Mouse (Mus musculus) midbrain, embryonic 11.5 days (tissue): Measurements from ENCODE around the gene Tmed3. TPM values are rescaled to one million over a fixed set of nuclear protein-coding genes. Genes with fewer than 3 reads are reported as not detected.

ENCODE experiments used
- ATAC-seq: fragments of 200-750 bp; cut with Nextera tagmentation; 2 replicates; pipeline ENCODE4 v1.8.0; 2017; ENCODE audit warnings: moderate TSS enrichment, moderate library complexity; ENCODE audit not compliant: low FRiP score
- DNase-seq: peaks from one replicate; pipeline ENCODE4 v3.0.0; 2015; ENCODE audit warnings: low spot score; ENCODE audit errors: missing footprints
- H3K27ac ChIP-seq: fragments of 300-500 bp; sonication (generic); 2 replicates; pipeline ENCODE4 v1.5.1; 2014; ENCODE audit warnings: low read depth, low read length
- H3K27me3 ChIP-seq: fragments of 300-500 bp; sonication (generic); 2 replicates; pipeline ENCODE4 v1.6.1; 2014; ENCODE audit warnings: mild to moderate bottlenecking, low read length, moderate library complexity, mixed read lengths; ENCODE audit not compliant: control insufficient read depth, insufficient read depth
- H3K36me3 ChIP-seq: fragments of 300-500 bp; sonication (generic); 2 replicates; pipeline ENCODE4 v1.6.1; 2014; ENCODE audit warnings: mild to moderate bottlenecking, low read length, moderate library complexity, mixed read lengths; ENCODE audit not compliant: control insufficient read depth, insufficient read depth
- H3K4me1 ChIP-seq: fragments of 300-500 bp; sonication (generic); 2 replicates; pipeline ENCODE4 v1.6.1; 2014; ENCODE audit warnings: low read length; ENCODE audit not compliant: control insufficient read depth, insufficient read depth
- H3K4me2 ChIP-seq: fragments of 300-500 bp; sonication (generic); 2 replicates; pipeline ENCODE4 v1.6.1; 2014; ENCODE audit warnings: mild to moderate bottlenecking, moderate library complexity
- H3K4me3 ChIP-seq: fragments of 300-500 bp; sonication (generic); 2 replicates; pipeline ENCODE4 v1.5.1; 2014; ENCODE audit warnings: low read depth, low read length
- H3K9ac ChIP-seq: fragments of 300-500 bp; sonication (generic); 2 replicates; pipeline ENCODE4 v1.6.1; 2014; ENCODE audit warnings: low read length
- H3K9me3 ChIP-seq: fragments of 300-500 bp; sonication (generic); 2 replicates; pipeline ENCODE4 v1.6.1; 2016; ENCODE audit warnings: low read length; ENCODE audit not compliant: control insufficient read depth
- WGBS: fragments of 180-500 bp; shearing (Covaris S2); extraction: QIAGEN DNeasy Blood & Tissue Kit; methylation state at CpG from one replicate; pipeline ENCODE4 v1.1.7; 2014; 5-methylcytosine and 5-hydroxymethylcytosine counted together
- polyA plus RNA-seq: library from polyadenylated mRNA; unstranded; fragments of >200 nt; fragmentation: Nextera tagmentation; extraction: Ambion mirVana; gene quantifications from 2 replicates; pipeline ENCODE4 v1.2.1, GENCODE M21; 2014

The Tmed3 gene
- polyA plus RNA-seq, 1 experiment from 2014 or later: 44.3 TPM

- Histone ChIP-seq H3K9me3 (no peaks in the 10 kb centered on the region), H3K27me3 (no peaks in the 10 kb centered on the region), H3K4me1 (no peaks in the 10 kb centered on the region), H3K9ac (no peak overlapping the region), H3K36me3 (no peaks in the 10 kb centered on the region), H3K4me3 (no peak overlapping the region), H3K4me2 (no peak overlapping the region), H3K27ac (no peak overlapping the region)
- ATAC-seq: no peak
- no peak for DNase-seq
- 95% methylated on average over 1 of the region's 1 CpGs for WGBS
Observed at GRCm38 (mm10) chr9:89695143-89695542, 9.7 kb downstream of the Tmed3 start.

DNA sequence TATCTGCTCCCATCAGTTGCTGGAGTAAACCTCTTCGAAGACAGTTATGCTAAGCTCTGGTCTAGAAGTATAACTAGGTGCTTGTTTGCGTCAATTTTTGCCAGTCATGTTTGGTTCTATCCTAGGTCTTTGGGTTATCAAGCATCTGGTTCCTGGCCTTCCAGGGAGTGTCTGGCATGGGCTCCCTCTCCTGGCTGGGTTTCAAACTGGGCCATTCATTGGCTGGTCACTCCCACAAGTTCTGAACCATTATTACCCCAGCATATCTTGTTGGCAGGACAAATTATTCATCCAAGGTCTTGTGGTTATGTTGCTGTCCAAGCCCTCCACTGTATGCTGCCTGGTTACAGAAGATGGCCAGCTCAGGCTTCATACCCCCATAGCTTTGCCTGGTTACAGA lies 11.2 kb downstream of the Tmed3 start:
- no peaks in the 10 kb centered on the region for H3K36me3 ChIP-seq
- H3K9me3 ChIP-seq: no peaks in the 10 kb centered on the region
- ATAC-seq: no peak

GRCm38 (mm10) chr9:89689179-89689578 lies 15.7 kb downstream of the Tmed3 start:
- H3K36me3 ChIP-seq: no peaks in the 10 kb centered on the region
- 59% methylated on average over 1 of the region's 1 CpGs for WGBS

More for the DNA sequence above, 11.2 kb downstream of the Tmed3 start:
- H3K27me3 ChIP-seq: no peaks in the 10 kb centered on the region
- no peaks in the 10 kb centered on the region for H3K4me1 ChIP-seq
- H3K9ac ChIP-seq: no peak overlapping the region
- H3K4me2 ChIP-seq: no peak overlapping the region
- no peak overlapping the region for H3K4me3 ChIP-seq
- no peak overlapping the region for H3K27ac ChIP-seq
- no peak for DNase-seq
- 100% methylated on average over 2 of the region's 2 CpGs for WGBS

DNA sequence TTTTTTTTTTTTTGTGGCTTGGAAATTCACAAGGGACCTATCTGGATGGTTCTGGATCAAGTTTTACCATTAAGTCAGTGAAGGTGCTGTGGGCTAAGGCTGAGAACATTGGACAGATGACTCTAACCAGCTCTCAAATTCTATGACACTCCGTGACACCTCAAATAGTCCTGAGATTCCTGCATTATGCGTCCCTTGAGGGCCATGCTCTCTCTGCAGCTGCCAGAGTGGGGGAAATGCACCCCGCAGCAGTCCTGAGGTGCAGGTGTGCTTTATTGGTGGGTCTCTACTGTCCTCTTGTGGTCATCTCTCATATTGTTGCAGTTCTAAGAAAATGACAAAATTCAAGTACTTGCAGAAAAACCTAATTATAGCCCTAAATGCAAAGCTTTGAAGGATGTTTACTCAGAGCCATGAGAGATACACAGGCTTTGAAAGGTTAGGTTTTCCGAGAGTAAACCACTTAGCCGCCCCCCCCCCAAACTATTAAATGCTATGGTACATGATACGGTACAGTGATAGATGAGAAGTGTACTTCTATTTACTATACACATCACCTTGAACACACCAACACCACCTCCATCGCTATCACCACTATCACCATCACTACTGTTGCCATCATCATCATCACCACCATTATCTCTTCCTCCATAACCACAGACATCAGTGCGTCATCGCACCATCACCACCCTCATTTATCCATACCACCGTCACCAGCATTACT lies 17.2 kb downstream of the Tmed3 start:
- no peaks in the 10 kb centered on the region for H3K4me1 ChIP-seq
- ATAC-seq (peak; percentile 77), DNase-seq (no peak)
- H3K9me3 ChIP-seq: no peaks in the 10 kb centered on the region
- no peak overlapping the region for H3K9ac ChIP-seq
- H3K27ac ChIP-seq: no peak overlapping the region
- H3K4me2 ChIP-seq: no peak overlapping the region
- WGBS: 62% methylated on average over 10 of the region's 10 CpGs
- no peaks in the 10 kb centered on the region for H3K36me3 ChIP-seq
- H3K4me3 ChIP-seq: no peak overlapping the region
- no peaks in the 10 kb centered on the region for H3K27me3 ChIP-seq

More at GRCm38 (mm10) chr9:89689179-89689578, 15.7 kb downstream of the Tmed3 start:
- H3K27ac ChIP-seq: no peak overlapping the region
- H3K9me3 ChIP-seq: no peaks in the 10 kb centered on the region
- H3K9ac ChIP-seq: no peak overlapping the region
- DNase-seq: no peak
- no peak overlapping the region for H3K4me2 ChIP-seq
- no peaks in the 10 kb centered on the region for H3K4me1 ChIP-seq
- no peak for ATAC-seq
- no peaks in the 10 kb centered on the region for H3K27me3 ChIP-seq
- H3K4me3 ChIP-seq: no peak overlapping the region

GRCm38 (mm10) chr9:89686262-89686661 lies 18.6 kb downstream of the Tmed3 start:
- Histone ChIP-seq H3K4me1 (no peaks in the 10 kb centered on the region), H3K4me3 (no peak overlapping the region), H3K36me3 (no peaks in the 10 kb centered on the region), H3K4me2 (no peak overlapping the region), H3K9ac (no peak overlapping the region), H3K27ac (no peak overlapping the region), H3K9me3 (no peaks in the 10 kb centered on the region), H3K27me3 (no peaks in the 10 kb centered on the region)
- ATAC-seq: no peak
- DNase-seq: no peak
- 73% methylated on average over 2 of the region's 2 CpGs for WGBS

DNA sequence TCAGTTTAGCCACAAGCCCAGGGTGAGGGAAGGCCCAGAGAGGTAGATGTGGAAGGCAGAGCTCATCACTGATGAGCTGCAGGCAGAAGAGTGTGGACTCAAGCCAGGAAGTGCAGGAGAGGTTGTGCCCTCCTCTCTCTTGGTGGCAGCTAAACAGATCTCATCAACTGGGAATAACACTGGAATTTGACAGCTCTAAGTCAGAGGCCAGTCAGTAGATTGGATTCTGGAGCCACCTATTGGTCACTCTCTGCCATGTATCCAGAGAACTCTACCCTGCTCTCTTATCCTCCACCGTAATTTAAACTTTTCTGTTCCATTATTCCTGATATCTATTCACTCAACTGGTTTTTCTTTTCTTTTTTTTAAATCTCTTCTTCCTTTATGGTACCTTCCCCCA lies 25.9 kb downstream of the Tmed3 start:
- ATAC-seq: peak; percentile 79
- WGBS: 62% methylated on average over 1 of the region's 1 CpGs
- no peaks in the 10 kb centered on the region for H3K36me3 ChIP-seq
- no peak overlapping the region for H3K4me2 ChIP-seq
- peak; percentile 86 for DNase-seq
- no peaks in the 10 kb centered on the region for H3K9me3 ChIP-seq
- no peak overlapping the region for H3K4me3 ChIP-seq
- no peaks in the 10 kb centered on the region for H3K4me1 ChIP-seq
- no peak overlapping the region for H3K9ac ChIP-seq
- H3K27ac ChIP-seq: no peak overlapping the region
- no peaks in the 10 kb centered on the region for H3K27me3 ChIP-seq

GRCm38 (mm10) chr9:89674014-89674618 lies 30.8 kb downstream of the Tmed3 start:
- DNase-seq (peak; percentile 98), ATAC-seq (peak; percentile 88)
- Histone ChIP-seq H3K27ac (no peak overlapping the region), H3K36me3 (no peaks in the 10 kb centered on the region), H3K9me3 (no peaks in the 10 kb centered on the region), H3K4me1 (no peaks in the 10 kb centered on the region), H3K27me3 (no peaks in the 10 kb centered on the region), H3K4me3 (no peak overlapping the region), H3K9ac (no peak overlapping the region), H3K4me2 (no peak overlapping the region)
- WGBS: 50% methylated on average over 3 of the region's 3 CpGs

DNA sequence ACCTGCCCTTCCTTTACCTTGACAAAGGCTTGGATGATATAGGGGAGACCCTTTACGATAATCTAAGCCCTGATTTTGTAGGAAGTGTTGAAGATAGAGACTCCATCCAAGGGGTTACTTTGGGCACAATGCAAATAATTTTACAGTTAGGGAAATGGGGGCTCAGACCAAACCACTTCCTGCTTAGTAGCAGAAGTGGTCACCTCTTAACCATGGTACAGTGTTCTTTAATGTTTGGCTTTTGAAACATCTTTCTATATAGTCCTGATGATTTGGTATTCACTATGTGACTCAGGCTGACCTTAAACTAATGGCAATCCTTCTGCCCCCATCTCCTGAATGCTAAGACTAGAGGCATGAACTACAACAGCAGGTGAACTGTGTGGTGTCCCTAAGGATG lies 31.5 kb downstream of the Tmed3 start:
- Histone ChIP-seq H3K9me3 (no peaks in the 10 kb centered on the region), H3K4me1 (no peaks in the 10 kb centered on the region), H3K4me2 (no peak overlapping the region), H3K27ac (no peak overlapping the region), H3K4me3 (no peak overlapping the region), H3K9ac (no peak overlapping the region), H3K36me3 (no peaks in the 10 kb centered on the region), H3K27me3 (no peaks in the 10 kb centered on the region)
- ATAC-seq: no peak
- DNase-seq: no peak
- WGBS: 92% methylated on average over 1 of the region's 1 CpGs

DNA sequence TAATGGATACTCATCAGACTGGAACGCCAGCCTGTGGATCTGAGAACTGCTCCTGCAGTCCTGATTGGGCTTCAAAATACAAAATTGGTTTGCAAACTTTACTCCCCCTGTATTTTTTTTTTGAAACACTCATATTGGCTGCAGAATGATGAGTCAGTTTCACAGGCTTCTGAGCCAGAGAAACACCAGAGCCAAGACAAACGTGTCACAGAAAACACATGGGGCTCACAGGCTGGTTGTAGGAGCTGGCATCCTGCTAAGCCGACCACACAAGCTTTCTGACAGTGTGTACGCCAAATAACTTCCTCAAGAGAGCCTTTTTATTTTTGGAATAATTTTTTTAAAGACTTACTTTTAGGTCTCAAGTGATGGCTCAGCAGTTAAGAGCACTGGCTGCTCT lies 35.0 kb downstream of the Tmed3 start:
- Histone ChIP-seq H3K36me3 (no peaks in the 10 kb centered on the region), H3K4me1 (no peaks in the 10 kb centered on the region), H3K4me3 (no peak overlapping the region), H3K9ac (no peak overlapping the region), H3K9me3 (no peaks in the 10 kb centered on the region), H3K27me3 (no peaks in the 10 kb centered on the region), H3K27ac (no peak overlapping the region), H3K4me2 (no peak overlapping the region)
- DNase-seq (no peak), ATAC-seq (no peak)
- WGBS: 79% methylated on average over 4 of the region's 4 CpGs
